Mouse (Mus musculus): ENCODE measurements around the gene Rbms1.

DNA sequence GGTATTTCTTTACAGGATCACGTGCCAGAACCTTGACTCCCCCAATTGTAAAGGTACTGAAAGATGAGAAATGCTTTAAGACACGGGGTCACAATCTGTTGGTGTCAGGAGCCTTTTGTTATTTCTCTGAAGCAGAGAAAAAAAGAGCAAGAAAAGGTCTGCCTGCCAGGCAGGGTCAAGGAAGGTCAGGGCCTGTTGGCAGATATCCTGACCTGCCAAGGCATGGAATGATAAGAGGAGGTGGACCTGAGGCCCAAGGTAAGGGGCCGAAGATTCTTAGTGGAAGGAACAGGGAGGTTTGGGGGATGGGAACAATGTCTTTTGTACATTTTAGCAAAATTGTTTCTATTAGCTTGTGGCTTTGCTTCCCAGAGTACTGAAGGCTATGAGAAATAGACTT, 254.3 kb downstream of the Rbms1 start:
- TF ChIP-seq POLR2A (IDR thresholded peaks at IDR 0.05; ENCODE audit: borderline replicate concordance, control insufficient read depth, low read depth, low read length) (no peak), CTCF (IDR thresholded peaks at IDR 0.05; ENCODE audit: control insufficient read depth, insufficient read depth, low read length) (no peak)

All from bone marrow, adult 2 months (tissue).